Mouse (Mus musculus) brain, embryonic 14.5 days (tissue): Measurements from ENCODE around the gene Fbxo44.

Source experiments
- CTCF ChIP-seq: fragments of 200-500 bp; IDR thresholded peaks from 2 replicates; pipeline ENCODE4 v1.5.1; 2012; ENCODE audit warnings: inconsistent platforms, mild to moderate bottlenecking, moderate library complexity, borderline replicate concordance; ENCODE audit not compliant: insufficient read depth, insufficient read length; ENCODE audit errors: extremely low read depth
- POLR2A ChIP-seq: fragments of 200-500 bp; IDR thresholded peaks from 2 replicates; pipeline ENCODE4 v1.6.1; 2012; ENCODE audit warnings: mild to moderate bottlenecking, inconsistent platforms, borderline replicate concordance; ENCODE audit not compliant: poor library complexity, insufficient read depth, insufficient read length, severe bottlenecking; ENCODE audit errors: extremely low read depth

DNA sequence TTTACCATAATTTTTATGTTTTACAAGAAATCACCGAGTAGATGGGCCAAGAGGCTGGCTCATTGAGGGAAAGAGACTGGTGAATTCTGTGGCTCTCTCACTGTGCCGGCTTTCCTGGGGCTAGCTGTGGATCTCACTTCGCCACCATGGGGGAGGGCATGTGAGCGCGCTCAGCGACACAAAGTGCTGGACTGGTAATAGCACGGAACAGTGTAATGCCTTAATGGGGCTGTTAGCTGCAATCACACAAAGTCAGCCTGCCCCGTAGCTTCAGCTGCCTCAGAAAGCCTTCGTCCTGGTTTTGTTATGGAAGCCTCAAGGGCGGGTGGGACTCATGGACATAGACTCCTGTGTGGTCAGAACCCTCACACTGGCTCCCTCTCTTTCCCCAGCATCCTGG, 38.4 kb upstream of the Fbxo44 start:
- TF ChIP-seq POLR2A: no peak
- no peak for TF ChIP-seq CTCF
